Mouse (Mus musculus) spleen, adult 2 months (tissue): Measurements from ENCODE around the gene Cdca4.

Experiments used
- CTCF ChIP-seq: fragments of 200-500 bp; IDR thresholded peaks from 2 replicates; pipeline ENCODE4 v1.5.1; 2011; ENCODE audit warnings: mild to moderate bottlenecking, inconsistent platforms; ENCODE audit not compliant: insufficient read depth, insufficient read length, insufficient replicate concordance; ENCODE audit errors: extremely low read depth
- POLR2A ChIP-seq: fragments of 200-500 bp; IDR thresholded peaks from 2 replicates; pipeline ENCODE4 v1.6.1; 2011; ENCODE audit warnings: low read depth, low read length, inconsistent platforms

- TF ChIP-seq CTCF (peak; percentile 82; the same call in 1 of the 2 replicates), POLR2A (no peak)
These were observed 28.7 kb downstream of the Cdca4 start for GRCm38 (mm10) chr12:112800476-112800875.
